Mouse (Mus musculus) heart, postnatal 0 days (tissue): Measurements from ENCODE around the gene Alk.

Source experiments
- CTCF ChIP-seq: IDR thresholded peaks from 2 replicates; pipeline ENCODE4 v1.5.1; 2016; ENCODE audit warnings: antibody characterized with exemption, control low read depth, low read depth
- EP300 ChIP-seq: IDR thresholded peaks from 2 replicates; pipeline ENCODE4 v1.6.1; 2016; ENCODE audit warnings: antibody characterized with exemption, low read depth

DNA sequence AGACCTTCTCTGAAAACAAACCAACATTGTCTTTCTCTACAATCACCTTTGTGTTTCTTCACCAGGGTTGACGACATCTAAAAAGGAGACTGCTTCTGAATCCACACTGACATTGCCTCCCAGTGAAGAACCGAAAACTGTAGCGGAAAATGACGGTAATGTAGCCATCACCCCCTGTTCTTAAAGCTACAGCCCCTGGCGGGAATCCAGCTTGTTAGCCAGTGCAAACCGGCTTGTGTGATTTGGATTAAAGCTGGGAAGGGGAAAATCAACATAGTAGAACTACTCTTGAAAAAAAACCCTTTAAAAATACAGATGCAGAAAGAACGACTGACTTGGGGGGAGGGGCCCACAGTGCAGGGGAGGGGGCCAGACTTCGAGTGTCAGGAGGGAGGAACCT, 776.8 kb downstream of the Alk start:
- TF ChIP-seq EP300 (no peak), CTCF (no peak)
